Mouse (Mus musculus): ENCODE results near the gene Atp8b5. TPM values are rescaled to one million over a fixed set of nuclear protein-coding genes. Genes with fewer than 3 reads are reported as not detected.

Atp8b5 gene
- polyA plus RNA-seq, 1 experiment from 2014 or later: 0.36 TPM

DNA sequence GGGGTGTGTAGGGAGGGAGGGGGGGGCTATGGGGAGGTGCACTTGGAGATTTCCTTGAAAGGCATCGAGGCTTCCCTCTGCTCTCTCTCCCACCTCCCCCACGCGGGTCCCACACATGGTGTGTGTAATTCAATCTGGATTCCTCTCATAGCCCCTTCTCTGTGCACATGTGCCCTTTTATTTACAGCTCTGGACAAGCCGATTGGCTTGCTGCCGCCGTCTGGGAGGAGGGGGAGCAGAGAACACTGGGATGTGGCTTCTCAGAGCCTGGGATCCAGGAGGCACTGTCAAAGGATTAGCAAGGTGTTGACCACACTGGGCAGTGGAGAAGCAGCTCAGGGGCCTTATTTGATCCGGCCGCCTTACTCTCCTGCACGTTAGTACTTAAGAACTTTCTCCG, 134.0 kb downstream of the Atp8b5 start:
- WGBS (ENCODE audit: missing documents): 52% methylated on average over 10 of the region's 10 CpGs
- H3K79me2 ChIP-seq (ENCODE audit: inconsistent target): peaks cover 100% of the 10 kb centered on the region
- H3K36me3 ChIP-seq (ENCODE audit: inconsistent target): peaks cover 3% of the 10 kb centered on the region; the same call in 1 of the 2 replicates
- no peak overlapping the region for H3K27ac ChIP-seq
- no peak overlapping the region for H3K4me3 ChIP-seq (ENCODE audit: inconsistent target)

- peaks cover 100% of the 10 kb centered on the region for H3K79me2 ChIP-seq (ENCODE audit: inconsistent target)
- no peak overlapping the region for H3K27ac ChIP-seq
- H3K36me3 ChIP-seq (ENCODE audit: inconsistent target): peaks cover 3% of the 10 kb centered on the region; the same call in 1 of the 2 replicates
- no peak overlapping the region for H3K4me3 ChIP-seq (ENCODE audit: inconsistent target)
- WGBS (ENCODE audit: missing documents): 91% methylated on average over 10 of the region's 10 CpGs
Observed at GRCm38 (mm10) chr4:43401486-43401885, 134.5 kb downstream of the Atp8b5 start.

GRCm38 (mm10) chr4:43402212-43402611, 135.3 kb downstream of the Atp8b5 start:
- WGBS (ENCODE audit: missing documents): 54% methylated on average over 9 of the region's 9 CpGs
- Histone ChIP-seq H3K27ac (no peak overlapping the region), H3K79me2 (ENCODE audit: inconsistent target) (peaks cover 100% of the 10 kb centered on the region), H3K4me3 (ENCODE audit: inconsistent target) (no peak overlapping the region), H3K36me3 (ENCODE audit: inconsistent target) (peaks cover 3% of the 10 kb centered on the region; the same call in 1 of the 2 replicates)

DNA sequence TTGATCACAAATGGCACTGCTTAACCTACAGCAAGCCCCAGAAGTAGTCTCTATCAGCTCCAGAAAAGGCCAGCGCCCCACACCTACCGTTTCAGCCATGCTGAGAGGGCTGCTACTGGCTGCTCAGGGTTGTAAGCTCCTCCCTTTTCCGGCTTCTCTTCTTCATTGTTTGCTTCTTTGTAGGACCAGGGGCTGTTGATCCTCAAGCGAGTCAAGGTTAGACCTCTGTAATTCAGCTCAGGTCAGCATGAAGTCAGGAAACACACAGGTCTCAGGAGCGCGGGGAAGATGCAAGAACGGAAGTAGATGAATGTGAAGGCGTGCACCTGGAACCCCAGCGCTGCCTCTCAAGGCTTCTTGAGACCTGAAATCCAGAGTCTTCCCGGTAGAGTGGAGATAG, 137.7 kb downstream of the Atp8b5 start:
- H3K79me2 ChIP-seq (ENCODE audit: inconsistent target): peaks cover 100% of the 10 kb centered on the region
- no peak overlapping the region for H3K27ac ChIP-seq
- no peak overlapping the region for H3K4me3 ChIP-seq (ENCODE audit: inconsistent target)
- WGBS (ENCODE audit: missing documents): 93% methylated on average over 10 of the region's 10 CpGs
- peaks cover 3% of the 10 kb centered on the region; the same call in 1 of the 2 replicates for H3K36me3 ChIP-seq (ENCODE audit: inconsistent target)

- Histone ChIP-seq H3K36me3 (ENCODE audit: inconsistent target) (peaks cover 4% of the 10 kb centered on the region; the same call in 1 of the 2 replicates), H3K79me2 (ENCODE audit: inconsistent target) (peaks cover 100% of the 10 kb centered on the region), H3K4me3 (ENCODE audit: inconsistent target) (no peak overlapping the region), H3K27ac (no peak overlapping the region)
- 38% methylated on average over 28 of the region's 28 CpGs for WGBS (ENCODE audit: missing documents)
Observed at GRCm38 (mm10) chr4:43406162-43406971, 139.4 kb downstream of the Atp8b5 start.

DNA sequence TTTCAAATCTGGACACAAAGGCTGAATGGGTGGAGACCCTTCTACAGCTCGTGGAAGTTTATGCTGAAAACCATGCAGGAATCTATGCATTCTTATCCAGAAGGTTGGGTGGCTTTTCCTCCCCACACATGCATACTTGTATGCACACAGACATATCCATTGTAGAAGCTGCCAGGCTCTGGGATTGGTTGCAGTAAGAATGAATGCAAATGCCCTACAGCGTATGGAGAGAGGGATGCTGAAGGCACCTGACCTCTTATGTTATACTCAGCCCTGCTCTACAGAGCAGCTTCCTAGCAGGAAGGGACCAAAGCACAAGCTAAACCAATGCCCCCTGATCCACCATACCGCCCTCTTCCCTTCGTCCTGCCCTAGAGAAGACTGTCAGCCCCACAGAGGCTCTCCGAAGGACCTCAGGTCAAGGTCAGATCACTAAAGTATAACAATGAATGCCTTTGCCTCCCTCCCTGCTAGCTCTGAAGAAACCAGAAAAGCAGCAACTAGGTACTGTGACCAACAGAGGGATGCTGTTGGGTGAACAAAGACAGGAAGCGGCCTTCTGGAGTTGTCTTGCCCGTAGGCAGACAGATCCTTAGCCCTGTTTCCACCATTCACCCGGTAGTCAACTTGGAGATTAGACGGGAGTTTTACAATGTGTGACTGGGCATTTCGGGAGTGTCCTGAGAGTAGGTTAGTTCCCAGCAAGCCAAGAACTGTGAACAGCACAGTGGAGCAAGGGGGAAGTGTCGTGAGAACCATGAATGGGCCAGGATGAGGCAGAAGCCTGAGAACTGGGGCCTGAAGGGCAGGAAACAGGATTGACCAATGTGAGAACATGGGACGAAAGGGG, 140.3 kb downstream of the Atp8b5 start:
- WGBS (ENCODE audit: missing documents): 95% methylated on average over 12 of the region's 12 CpGs
- no peak overlapping the region for H3K4me3 ChIP-seq (ENCODE audit: inconsistent target)
- no peak overlapping the region for H3K27ac ChIP-seq
- peaks cover 100% of the 10 kb centered on the region for H3K79me2 ChIP-seq (ENCODE audit: inconsistent target)
- peaks cover 7% of the 10 kb centered on the region; the same call in 1 of the 2 replicates for H3K36me3 ChIP-seq (ENCODE audit: inconsistent target)

DNA sequence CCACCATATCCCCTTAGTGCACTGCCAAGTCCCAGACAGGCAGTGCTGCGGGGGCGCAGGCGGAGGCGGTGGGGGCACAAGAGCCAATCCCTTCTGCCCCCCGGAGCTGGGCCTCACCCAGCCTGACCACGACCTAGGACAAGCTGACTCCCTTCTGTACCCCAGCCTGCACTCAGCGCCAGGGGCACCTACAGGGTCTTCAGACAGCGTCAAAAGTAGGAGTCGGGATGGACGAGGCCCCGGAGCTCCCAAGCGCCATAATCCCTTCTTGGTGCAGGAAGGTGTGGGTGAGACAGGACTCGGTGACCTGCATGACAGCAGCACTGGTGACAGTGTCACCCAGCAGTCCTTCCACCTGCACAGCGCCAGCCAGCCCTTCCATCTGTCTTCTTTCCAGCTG, 147.8 kb downstream of the Atp8b5 start:
- Histone ChIP-seq H3K27ac (no peak overlapping the region), H3K36me3 (ENCODE audit: inconsistent target) (peaks cover 21% of the 10 kb centered on the region), H3K4me3 (ENCODE audit: inconsistent target) (no peak overlapping the region), H3K79me2 (ENCODE audit: inconsistent target) (peaks cover 89% of the 10 kb centered on the region)
- 87% methylated on average over 10 of the region's 14 CpGs for WGBS (ENCODE audit: missing documents)

DNA sequence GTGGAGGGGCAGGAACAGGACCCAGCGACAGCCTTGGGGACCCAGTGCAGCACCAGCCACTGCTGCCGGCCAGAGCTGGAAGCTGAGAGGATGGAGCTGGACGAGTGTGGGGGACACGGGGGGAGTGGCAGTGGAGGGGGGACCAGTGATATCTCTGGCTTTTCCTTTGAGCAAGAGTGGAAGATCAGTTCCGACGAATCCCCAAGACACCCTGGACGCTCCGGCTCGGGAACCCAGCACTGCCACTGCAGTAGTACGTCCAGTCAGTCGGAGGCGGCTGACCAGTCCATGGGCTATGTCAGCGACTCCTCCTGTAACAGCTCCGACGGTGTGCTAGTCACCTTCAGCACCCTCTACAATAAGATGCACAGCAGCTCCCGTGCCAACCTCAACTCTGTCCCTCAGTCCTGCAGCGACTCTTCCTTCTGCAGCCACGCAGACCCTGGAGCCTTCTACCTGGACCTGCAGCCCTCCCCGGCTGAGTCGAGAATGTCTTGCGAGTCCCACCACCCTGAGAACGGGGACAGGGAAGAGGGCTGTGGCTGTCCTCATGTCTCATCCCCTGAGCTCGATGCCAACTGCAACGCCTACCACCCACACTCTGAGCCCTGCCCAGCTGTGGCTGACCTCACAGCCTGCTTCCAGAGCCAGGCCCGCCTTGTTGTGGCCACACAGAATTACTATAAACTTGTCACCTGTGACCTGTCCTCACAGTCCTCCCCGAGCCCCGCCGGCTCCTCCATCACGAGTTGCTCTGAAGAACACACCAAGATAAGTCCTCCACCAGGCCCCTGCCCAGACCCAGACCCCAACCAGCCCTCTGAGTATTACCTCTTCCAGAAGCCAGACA, 148.5 kb downstream of the Atp8b5 start:
- Histone ChIP-seq H3K4me3 (ENCODE audit: inconsistent target) (no peak overlapping the region), H3K79me2 (ENCODE audit: inconsistent target) (peaks cover 82% of the 10 kb centered on the region), H3K36me3 (ENCODE audit: inconsistent target) (peaks cover 21% of the 10 kb centered on the region), H3K27ac (no peak overlapping the region)
- 96% methylated on average over 29 of the region's 29 CpGs for WGBS (ENCODE audit: missing documents)

- Histone ChIP-seq H3K27ac (no peak overlapping the region), H3K4me3 (ENCODE audit: inconsistent target) (no peak overlapping the region), H3K79me2 (ENCODE audit: inconsistent target) (peaks cover 82% of the 10 kb centered on the region), H3K36me3 (ENCODE audit: inconsistent target) (peaks cover 21% of the 10 kb centered on the region)
- WGBS (ENCODE audit: missing documents): 95% methylated on average over 22 of the region's 22 CpGs
Observed at GRCm38 (mm10) chr4:43416071-43416490, 149.1 kb downstream of the Atp8b5 start.

GRCm38 (mm10) chr4:43417269-43418062, 150.5 kb downstream of the Atp8b5 start:
- Histone ChIP-seq H3K79me2 (ENCODE audit: inconsistent target) (peaks cover 72% of the 10 kb centered on the region), H3K4me3 (ENCODE audit: inconsistent target) (no peak overlapping the region), H3K27ac (no peak overlapping the region), H3K36me3 (ENCODE audit: inconsistent target) (peaks cover 27% of the 10 kb centered on the region)
- WGBS (ENCODE audit: missing documents): 93% methylated on average over 16 of the region's 16 CpGs

- Histone ChIP-seq H3K4me3 (ENCODE audit: inconsistent target) (no peak overlapping the region), H3K27ac (no peak overlapping the region), H3K79me2 (ENCODE audit: inconsistent target) (peaks cover 62% of the 10 kb centered on the region), H3K36me3 (ENCODE audit: inconsistent target) (peaks cover 31% of the 10 kb centered on the region)
- 97% methylated on average over 4 of the region's 4 CpGs for WGBS (ENCODE audit: missing documents)
Observed at GRCm38 (mm10) chr4:43418450-43418849, 151.5 kb downstream of the Atp8b5 start.

DNA sequence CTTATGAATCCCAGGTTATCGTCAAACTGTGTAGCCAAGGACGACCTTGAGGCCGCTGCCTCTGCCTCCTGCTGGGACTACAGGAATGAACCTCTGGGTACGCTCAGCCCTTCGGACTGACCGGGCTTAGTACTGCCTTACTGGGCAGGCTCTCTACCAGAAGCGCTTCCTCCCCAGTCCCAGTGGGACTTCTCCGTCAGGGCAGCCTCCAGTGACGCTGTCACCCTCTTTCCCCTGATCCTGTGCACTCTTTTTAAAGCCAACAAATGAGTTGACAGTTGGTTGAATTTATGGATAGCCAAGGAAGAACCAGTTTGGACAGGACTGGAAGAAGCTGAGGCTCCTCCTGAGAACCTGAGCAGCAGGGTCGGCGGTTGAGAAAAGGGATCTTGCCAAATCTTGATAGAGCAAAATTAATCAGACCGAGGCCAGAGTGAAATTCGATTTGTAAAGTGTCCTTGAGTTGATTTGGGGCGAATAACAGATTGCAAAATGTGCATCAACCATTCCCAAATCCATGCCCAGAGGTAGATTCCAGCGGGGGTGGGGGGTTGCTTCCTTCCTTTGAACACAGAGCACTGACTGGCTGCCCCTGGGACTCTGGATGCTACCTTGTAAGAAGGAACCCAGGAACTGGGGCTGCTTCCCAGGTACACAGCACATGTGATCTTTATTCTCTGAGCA, 152.2 kb downstream of the Atp8b5 start:
- peaks cover 55% of the 10 kb centered on the region; the same call in 1 of the 2 replicates for H3K79me2 ChIP-seq (ENCODE audit: inconsistent target)
- H3K4me3 ChIP-seq (ENCODE audit: inconsistent target): no peak overlapping the region
- 85% methylated on average over 15 of the region's 15 CpGs for WGBS (ENCODE audit: missing documents)
- peak overlapping the region; percentile 65 for H3K27ac ChIP-seq
- peaks cover 37% of the 10 kb centered on the region for H3K36me3 ChIP-seq (ENCODE audit: inconsistent target)

- H3K79me2 ChIP-seq (ENCODE audit: inconsistent target): peaks cover 48% of the 10 kb centered on the region; the same call in 1 of the 2 replicates
- H3K36me3 ChIP-seq (ENCODE audit: inconsistent target): peaks cover 45% of the 10 kb centered on the region
- 22% methylated on average over 9 of the region's 9 CpGs for WGBS (ENCODE audit: missing documents)
- H3K4me3 ChIP-seq (ENCODE audit: inconsistent target): no peak overlapping the region
- peak overlapping the region; percentile 65 for H3K27ac ChIP-seq
Observed at GRCm38 (mm10) chr4:43419801-43420281, 152.9 kb downstream of the Atp8b5 start.
